Mouse (Mus musculus) c-Kit-positive CD71-positive TER-119-positive erythroid progenitor cells, embryonic 14.5 days (primary cell): ENCODE measurements around the gene Ube2m.

Experiments
- DNase-seq: peaks from one replicate; pipeline ENCODE4 v3.0.0-alpha.2; 2013; ENCODE audit warnings: low spot score

Gene Ube2m

DNA sequence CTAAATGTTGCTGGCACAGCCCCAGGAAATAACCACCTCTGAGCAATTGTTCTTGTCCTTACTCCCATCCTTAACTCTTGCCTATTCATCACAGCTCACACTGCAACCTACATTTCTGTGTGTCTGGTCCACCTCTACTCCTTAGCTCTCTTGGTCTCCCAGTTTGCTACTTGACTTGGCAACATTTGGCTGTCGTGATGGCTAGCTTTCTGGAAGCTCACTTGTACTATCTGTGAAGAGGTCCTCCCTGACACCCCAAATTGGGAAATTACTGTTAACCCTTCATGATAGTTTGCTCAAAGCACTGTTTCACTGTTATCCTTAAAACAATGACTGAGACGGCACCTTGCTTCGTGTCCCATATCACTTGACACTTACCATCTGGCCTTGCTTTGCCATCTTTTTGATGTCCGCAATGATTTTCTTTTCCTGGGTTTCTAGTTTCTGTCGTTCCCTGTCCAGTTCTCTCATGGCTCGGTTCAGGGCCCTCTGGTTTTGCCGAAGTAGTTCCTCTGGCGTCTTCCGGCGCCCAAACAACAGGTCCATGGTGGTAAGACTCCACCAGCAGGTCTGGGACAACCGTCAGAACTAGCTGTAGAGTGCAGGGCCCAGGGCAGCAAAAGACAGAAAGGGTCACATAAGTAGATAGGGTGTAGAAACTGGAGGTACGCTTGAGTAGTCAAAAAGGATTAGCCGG lies 4.5 kb downstream of the Ube2m start:
- no peak for DNase-seq

- no peak for DNase-seq
Observed at GRCm38 (mm10) chr7:13032541-13032940, 5.5 kb downstream of the Ube2m start.

DNA sequence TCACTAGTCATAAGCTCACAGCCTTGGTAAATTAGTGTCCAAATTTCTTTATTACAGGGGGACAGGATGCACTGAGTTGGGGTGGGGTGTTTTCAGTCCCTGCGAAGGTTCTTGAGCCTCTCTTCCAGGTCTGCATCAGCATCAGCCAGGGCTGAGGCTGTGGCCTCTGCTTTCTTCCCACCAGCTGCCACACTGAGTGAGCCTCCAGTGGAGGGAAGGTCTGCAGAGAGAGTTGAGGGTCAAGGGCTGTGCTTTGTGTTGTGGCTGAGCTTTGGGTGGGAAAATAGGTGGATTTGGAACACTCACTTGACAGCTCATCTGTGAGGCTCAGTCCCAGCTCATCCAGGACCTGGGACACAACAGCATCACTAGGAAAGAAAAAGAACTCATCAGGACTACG lies 6.1 kb downstream of the Ube2m start:
- DNase-seq, result no peak

DNA sequence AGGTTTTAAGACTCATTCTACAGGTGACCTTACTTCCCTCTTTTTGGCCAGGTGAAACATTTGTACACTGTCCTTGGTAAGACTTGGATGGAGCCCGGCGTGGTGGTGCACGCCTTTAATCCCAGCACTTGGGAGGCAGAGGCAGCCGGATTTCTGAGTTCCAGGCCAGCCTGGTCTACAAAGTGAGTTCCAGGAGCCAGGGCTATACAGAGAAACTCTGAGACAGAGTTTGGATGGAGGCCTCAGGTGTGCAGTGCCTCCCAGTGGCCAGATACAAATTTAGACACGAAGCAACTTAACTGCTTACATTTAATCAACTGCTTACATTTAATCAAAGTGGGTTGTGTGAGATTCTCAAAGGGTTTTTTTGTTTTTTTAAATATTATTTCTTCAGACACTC lies 7.0 kb downstream of the Ube2m start:
- no peak for DNase-seq

GRCm38 (mm10) chr7:13028986-13029385 lies 9.1 kb downstream of the Ube2m start:
- DNase-seq, result no peak

DNA sequence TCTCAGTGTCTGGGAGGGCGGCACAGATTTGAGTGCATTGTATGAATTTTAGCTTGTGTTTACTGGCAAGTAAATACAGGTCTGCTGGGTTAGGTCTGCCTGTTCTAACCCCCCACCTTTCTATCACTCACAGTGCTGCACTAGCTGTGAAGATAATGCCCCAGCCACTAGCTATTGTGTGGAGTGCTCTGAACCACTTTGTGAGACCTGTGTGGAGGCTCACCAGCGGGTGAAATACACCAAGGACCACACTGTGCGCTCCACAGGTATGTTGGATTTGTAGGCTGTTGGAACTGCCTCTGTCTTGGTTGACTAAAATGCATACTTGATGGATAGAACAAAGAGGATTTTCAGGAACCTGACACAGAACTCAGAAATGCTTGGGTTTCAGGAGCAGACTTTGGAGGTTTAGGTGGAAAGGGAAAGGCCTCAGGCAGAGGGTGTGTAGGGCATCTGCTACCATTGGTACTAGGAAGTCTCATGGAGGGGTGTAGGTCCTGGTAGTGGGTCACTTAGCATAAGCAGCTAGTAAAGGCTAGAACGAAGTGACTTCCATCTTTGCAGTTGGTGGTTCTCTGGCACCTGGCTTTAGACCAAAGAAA lies 12.5 kb downstream of the Ube2m start:
- no peak for DNase-seq

DNA sequence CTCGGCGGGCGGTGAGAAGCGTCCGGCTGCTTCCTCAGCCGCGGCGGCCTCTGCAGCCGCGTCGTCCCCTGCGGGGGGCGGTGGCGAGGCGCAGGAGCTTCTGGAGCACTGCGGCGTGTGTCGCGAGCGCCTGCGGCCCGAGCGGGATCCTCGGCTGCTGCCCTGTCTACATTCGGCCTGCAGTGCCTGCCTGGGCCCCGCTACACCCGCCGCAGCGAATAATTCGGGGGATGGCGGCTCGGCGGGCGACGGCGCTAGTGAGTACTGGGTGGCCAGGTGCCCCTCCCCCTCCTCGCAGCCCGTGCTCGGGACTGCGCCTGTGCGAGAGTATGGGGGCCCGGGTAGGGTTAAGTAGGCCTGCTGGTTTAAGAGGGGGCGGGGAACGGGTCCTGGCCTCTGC lies 13.3 kb downstream of the Ube2m start:
- DNase-seq, result no peak

GRCm38 (mm10) chr7:13023928-13024731 lies 13.9 kb downstream of the Ube2m start:
- peak; percentile 87 for DNase-seq

- DNase-seq, result no peak
Observed at GRCm38 (mm10) chr7:13022773-13023535, 15.1 kb downstream of the Ube2m start.

DNA sequence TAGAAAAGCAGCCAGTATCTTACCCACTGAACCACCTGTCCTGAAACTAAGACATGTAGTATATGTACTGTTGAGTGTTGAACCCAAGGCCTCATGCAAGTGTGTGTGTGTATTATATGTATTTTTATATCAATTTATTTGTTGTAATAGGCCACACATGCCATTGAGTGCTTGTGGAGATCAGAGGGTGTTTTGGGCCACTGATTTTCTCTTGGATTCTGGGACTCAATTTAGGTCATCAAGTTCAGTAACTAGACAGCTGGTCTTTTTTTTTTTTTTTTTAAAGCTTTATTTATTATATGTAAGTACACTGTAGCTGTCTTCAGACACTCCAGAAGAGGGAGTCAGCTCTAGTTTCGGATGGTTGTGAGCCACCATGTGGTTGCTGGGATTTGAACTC lies 22.9 kb downstream of the Ube2m start:
- no peak for DNase-seq

DNA sequence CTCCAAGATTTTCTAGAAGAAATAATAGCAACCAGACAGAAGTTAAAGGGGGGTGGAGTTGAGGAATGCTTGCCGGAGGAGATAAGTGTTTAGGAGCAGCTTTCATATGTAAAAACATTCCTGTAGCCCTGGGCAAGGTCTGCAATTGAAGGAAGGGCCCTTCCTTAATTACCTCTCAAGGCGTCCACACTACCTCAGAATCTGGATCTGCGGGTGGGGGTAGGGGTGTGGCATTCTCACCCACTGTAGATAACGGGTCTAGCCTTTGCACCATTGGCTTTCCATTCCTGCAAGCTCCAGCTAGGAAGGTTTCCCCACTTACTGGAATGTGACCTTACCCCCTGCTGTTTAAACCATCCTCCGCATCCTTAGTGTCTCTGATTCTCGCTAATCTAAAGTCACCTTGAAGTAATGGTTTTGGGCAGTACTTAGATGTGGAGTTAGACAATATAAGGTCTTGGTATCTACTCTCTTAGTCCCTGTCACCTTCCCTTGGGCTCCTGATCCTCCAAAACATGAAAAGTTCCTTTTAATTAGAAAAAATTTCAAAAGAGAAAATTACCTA lies 23.7 kb downstream of the Ube2m start:
- DNase-seq, result no peak

GRCm38 (mm10) chr7:13013671-13014070 lies 24.4 kb downstream of the Ube2m start:
- no peak for DNase-seq

GRCm38 (mm10) chr7:13010005-13010908 lies 27.8 kb downstream of the Ube2m start, which contains the start of gene Zbtb45:
TSS of gene Zbtb45 (minus strand) at chr7:13010034.
- no peak for DNase-seq

DNA sequence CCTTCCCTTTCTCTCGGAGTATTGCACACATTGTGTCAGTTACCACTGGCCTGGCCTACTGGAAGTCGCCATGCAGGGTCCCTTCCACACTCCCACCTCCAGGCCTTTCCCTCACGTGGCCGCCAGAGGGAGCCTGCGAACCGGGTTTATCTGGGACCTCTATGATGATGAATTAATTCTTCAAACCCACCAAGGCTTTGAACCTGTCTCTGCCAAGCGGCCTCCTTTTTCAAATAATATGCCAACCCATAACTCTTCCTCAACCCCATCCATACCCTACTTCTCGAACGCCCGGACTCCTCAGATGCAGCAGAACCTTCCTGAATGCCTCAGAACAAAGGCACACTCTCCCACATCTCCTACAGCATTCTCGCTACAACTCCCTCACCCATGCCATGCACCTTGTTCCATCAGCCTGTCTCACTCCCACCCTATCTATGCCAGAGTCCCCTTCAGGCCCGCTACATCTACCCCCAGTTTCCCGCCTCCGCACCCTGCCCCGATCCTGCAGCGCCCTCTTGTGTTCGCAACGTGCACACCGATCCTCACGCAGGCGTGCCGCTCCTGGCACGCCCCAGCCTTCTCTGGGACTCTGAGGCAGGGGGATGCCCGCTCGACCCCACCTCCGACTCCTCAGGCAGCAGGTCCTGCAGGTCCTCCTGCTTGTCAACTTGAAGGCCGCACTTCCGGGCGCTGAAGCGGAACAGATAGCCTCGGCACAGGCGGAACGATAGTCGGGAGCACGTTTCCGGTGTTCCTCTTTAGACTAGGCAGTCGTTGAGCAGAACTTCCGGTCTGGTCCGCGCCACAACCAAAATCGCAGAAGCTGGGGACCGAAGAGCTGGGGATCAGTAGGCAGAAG lies 28.7 kb downstream of the Ube2m start:
- peak; percentile 90 for DNase-seq

DNA sequence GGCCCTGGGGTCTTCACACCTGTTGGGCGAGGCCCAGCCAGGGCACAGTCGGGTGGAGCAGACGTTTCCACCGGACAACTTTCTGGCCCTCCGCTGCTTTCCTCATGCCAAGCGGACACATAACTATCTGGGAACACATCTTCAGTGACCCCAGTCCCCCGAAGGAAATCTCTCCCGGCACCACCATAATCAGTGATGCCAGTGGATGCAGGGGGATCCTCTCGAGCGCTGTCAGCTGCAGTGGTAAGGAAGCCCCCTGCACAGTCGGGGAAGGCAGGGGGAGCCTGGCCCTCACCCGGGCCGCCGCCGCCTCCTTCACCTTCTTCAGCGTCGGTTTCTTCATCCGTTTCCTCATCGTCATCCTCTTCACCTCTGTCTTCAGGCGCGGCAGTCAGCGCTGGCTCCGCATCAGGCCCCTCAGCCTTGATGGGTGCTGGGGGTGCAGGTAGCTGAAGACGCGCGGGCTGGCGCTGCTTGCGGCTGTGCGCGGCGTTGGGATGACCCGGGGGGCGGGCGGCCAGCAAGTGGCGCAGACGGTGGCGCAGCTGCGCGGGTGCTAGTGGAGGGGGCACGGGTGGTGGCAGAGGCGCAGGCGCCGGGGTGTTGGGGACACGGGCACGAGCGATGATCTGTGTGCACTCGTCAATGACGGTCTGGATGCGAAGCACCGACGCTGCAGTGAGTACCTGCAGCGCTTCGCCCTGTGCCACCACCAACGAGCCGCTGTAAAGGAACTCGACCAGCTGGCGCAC lies 30.6 kb downstream of the Ube2m start:
- DNase-seq, result no peak

DNA sequence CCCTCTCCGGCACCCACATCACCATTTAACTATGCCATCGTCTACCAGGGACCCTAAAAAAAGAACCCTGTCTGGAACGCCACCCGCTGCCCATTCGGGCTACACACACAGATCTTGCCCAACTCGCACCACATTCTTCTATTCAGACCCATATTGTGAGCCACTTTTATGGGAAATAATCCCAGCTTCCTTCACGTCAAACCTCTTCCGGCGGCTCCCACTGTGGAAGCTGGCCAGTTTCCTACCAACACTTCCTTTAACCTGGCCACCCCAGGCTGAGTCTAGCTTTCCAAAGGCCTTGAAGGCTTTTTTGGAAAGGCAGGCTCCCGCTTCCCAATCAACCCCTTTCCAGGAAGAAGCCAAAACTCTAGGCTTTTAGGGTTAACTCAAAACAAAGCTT lies 31.5 kb downstream of the Ube2m start:
- no peak for DNase-seq

- no peak for DNase-seq
Observed at GRCm38 (mm10) chr7:13006011-13006410, 32.1 kb downstream of the Ube2m start.

DNA sequence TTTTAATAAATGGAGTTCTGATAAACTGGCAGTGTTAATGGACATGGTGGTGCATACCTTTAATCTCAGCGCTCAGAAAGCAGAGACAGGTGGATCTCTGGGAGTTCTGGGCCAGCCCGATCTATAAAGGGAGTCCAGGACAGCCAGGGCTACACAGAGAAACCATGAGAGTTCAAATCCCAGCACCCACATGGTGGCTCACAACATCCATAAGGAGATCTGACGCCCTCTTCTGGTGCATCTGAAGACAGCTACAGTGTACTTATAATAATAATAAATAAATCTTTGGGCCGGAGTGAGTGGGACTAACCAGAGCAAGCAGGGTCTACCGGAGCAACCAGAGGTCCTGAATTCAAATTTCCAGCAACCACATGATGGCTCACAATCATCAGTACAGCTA lies 34.7 kb downstream of the Ube2m start:
- no peak for DNase-seq

GRCm38 (mm10) chr7:13001584-13001983 lies 36.5 kb downstream of the Ube2m start:
- no peak for DNase-seq
